Mouse (Mus musculus) G1E-ER4 (cell line): Measurements from ENCODE around the gene Atp6v0e. TPM values are rescaled to one million over a fixed set of nuclear protein-coding genes. Genes with fewer than 3 reads are reported as not detected.

Experiments
- GATA1 ChIP-seq: IDR thresholded peaks from one replicate; pipeline ENCODE4 v1.8.0; 2012; ENCODE audit warnings: low read length, inconsistent platforms
- polyA plus RNA-seq: library from polyadenylated mRNA; stranded (reverse); fragments of >175 nt; gene quantifications from 2 replicates; pipeline ENCODE4 v1.2.3, GENCODE M21; 2012

The Atp6v0e gene
- polyA plus RNA-seq, 1 experiment = 15.5 TPM

GRCm38 (mm10) chr17:26633186-26633585 lies 29.8 kb upstream of the Atp6v0e start:
- TF ChIP-seq GATA1 = no peak

GRCm38 (mm10) chr17:26633926-26634325 lies 29.1 kb upstream of the Atp6v0e start:
- no peak for TF ChIP-seq GATA1

GRCm38 (mm10) chr17:26634539-26634938 lies 28.5 kb upstream of the Atp6v0e start:
- no peak for TF ChIP-seq GATA1

- TF ChIP-seq GATA1 = no peak
These were observed 27.1 kb upstream of the Atp6v0e start for GRCm38 (mm10) chr17:26635951-26636350.

GRCm38 (mm10) chr17:26637851-26638250 lies 25.2 kb upstream of the Atp6v0e start:
- no peak for TF ChIP-seq GATA1

- no peak for TF ChIP-seq GATA1
These were observed 24.4 kb upstream of the Atp6v0e start for GRCm38 (mm10) chr17:26638655-26639054.

- TF ChIP-seq GATA1 = no peak
These were observed 23.2 kb upstream of the Atp6v0e start for GRCm38 (mm10) chr17:26639791-26640190.

GRCm38 (mm10) chr17:26640286-26640740 lies 22.7 kb upstream of the Atp6v0e start:
- TF ChIP-seq GATA1 = no peak

- no peak for TF ChIP-seq GATA1
These were observed 19.6 kb upstream of the Atp6v0e start for GRCm38 (mm10) chr17:26643456-26643855.

- TF ChIP-seq GATA1 = no peak
These were observed 19.0 kb upstream of the Atp6v0e start for GRCm38 (mm10) chr17:26643993-26644392.

GRCm38 (mm10) chr17:26644509-26645410 lies 18.3 kb upstream of the Atp6v0e start:
- no peak for TF ChIP-seq GATA1

- TF ChIP-seq GATA1 = no peak
These were observed 17.6 kb upstream of the Atp6v0e start for GRCm38 (mm10) chr17:26645411-26645854.

GRCm38 (mm10) chr17:26647283-26647682 lies 15.7 kb upstream of the Atp6v0e start:
- TF ChIP-seq GATA1 = no peak

GRCm38 (mm10) chr17:26649565-26649964 lies 13.5 kb upstream of the Atp6v0e start:
- TF ChIP-seq GATA1 = no peak

- TF ChIP-seq GATA1 = no peak
These were observed 12.3 kb upstream of the Atp6v0e start for GRCm38 (mm10) chr17:26650451-26651363.
